Mouse (Mus musculus) skeletal muscle tissue, postnatal 0 days (tissue): Measurements from ENCODE around the gene Zfp82. TPM values are rescaled to one million over a fixed set of nuclear protein-coding genes. Genes with fewer than 3 reads are reported as not detected.

ENCODE experiments used
- microRNA-seq, 2 experiments: library from miRNA; unstranded; fragments of <30 nt; microRNA quantifications; one replicate each; pipeline ENCODE4; 2016
- polyA plus RNA-seq: library from polyadenylated mRNA; unstranded; fragments of >200 nt; fragmentation: Nextera tagmentation; extraction: Ambion mirVana; gene quantifications from 2 replicates; pipeline ENCODE4 v1.2.1, GENCODE M21; 2015

The Zfp82 gene
- 4.1 and 5.1 TPM in 2 replicates for polyA plus RNA-seq

DNA sequence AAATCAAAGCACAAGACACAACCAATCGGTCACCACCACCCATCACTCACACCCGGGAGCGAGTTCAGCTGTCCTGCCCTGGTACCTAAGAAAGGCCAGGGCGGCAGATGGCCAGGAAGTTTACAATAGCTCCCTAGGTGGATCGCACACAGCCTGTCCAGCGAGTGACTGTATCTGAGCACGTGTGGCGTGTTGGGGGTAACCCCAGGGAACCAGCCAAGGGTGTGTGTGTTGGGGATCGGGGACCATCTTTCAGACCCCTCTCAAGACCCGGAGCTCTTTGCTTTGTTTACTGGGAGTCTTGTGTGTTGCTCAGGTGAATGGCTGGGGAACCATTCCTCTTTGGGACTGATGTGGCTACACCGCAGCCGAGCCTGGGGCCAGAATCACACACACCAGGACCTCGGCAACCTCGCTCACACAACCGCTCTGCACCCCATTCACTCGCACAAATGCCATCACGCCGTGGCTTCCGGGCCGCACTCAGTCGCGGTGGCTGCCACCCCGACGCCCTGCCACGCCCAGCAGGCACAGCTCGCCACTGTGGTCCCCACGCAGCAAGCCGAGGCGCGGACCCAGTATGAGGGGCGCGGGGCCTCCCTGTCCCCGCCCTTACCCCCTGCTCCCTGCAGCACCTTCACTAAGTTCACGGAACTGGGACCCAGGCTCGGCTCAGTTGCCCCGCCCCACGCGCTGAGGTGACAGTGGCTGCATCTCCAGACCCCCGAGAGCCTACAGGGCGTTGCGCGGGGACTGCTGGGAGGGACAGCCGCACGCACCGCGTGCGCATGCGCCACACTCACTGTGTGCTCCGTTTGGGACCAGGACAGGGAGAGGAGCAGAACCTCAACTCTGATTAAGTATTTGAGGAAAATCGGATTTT is at the start of gene Zfp82:
Zfp82 (minus strand) TSS at position 755 of the 883 bp plus-strand sequence.

GRCm38 (mm10) chr7:30121308-30122187 is 48.8 kb upstream of the Zfp82 start, which contains the start of gene Zfp382:
Gene Zfp382 (plus strand): TSS chr7:30121942.

DNA sequence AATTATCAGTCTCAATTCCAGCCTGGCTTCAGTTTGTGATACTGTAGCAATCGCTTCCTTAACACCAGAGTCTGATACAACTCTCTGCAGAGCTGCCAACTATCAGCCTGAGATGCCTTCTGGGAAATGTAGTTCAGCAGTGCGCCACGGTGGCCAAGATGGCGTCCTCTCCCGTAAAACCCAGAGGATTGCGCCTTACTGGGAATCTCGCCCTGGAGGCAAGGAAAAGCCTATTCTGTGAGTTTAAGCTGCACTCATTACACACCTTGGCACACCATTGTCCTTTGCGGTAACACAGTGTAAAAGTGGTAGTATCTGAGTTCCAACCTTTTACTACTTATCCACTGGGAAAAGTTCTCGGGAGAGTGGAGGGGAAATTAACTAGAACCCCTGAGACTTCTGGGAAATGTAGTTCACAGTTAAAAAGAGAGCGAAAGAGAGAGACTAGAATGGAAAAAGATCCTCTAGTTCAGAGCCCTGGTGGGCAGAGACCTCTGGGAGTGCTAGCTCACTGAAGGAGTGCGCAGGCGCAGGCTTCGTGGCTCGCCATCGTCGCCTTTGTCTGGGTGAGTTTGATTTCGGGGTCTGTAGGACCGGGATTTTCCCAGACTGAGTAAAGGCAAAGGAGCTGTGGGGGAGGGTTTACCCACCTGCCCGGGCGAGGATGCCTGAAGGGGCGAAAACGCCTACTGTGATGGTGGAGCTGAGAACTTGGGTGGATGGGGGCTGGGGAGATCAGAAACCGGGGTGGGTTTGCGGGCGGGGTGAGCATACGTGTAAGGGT is 22.1 kb upstream of the Zfp82 start, which contains the start of gene Zfp260:
Zfp260 (plus strand) TSS at position 132 of the 784 bp plus-strand sequence.

GRCm38 (mm10) chr7:30090092-30090969 is 17.6 kb upstream of the Zfp82 start, which contains the start of the genes Gm26920 and Zfp566:
Gene Gm26920 (minus strand): TSS chr7:30090410.
Gene Zfp566 (minus strand): TSS chr7:30090527.

GRCm38 (mm10) chr7:30050882-30051548 is 21.7 kb downstream of the Zfp82 start, which contains the start of gene Zfp14:
Gene Zfp14 (minus strand): TSS chr7:30051380.

Small RNA genes within 50 kb of the gene (microRNA-seq; reads per million reads assigned to microRNA genes)
- gene Gm23368 = 0 reads per million in 2 experiments

Other genes with a start within 250 kb of the Zfp82 start
- gene Zfp940, start 219.2 kb downstream of the Zfp82 start, polyA plus RNA-seq = 0.67 and 0.78 TPM in 2 replicates
- 3.1 and 3.4 TPM in 2 replicates for gene Zfp420, start 212.9 kb downstream of the Zfp82 start, polyA plus RNA-seq
- 4.8 and 6.9 TPM in 2 replicates for gene Zfp27, start 166.3 kb downstream of the Zfp82 start, polyA plus RNA-seq
- gene Zfp383, start 164.7 kb downstream of the Zfp82 start, polyA plus RNA-seq = 4.1 and 5.6 TPM in 2 replicates
- gene Zfp74, start 118.8 kb downstream of the Zfp82 start, polyA plus RNA-seq = 4.9 and 5.2 TPM in 2 replicates
- 31.5 and 37.1 TPM in 2 replicates for gene Zfp568, start 88.9 kb downstream of the Zfp82 start, polyA plus RNA-seq
- gene Zfp14, start 21.5 kb downstream of the Zfp82 start, polyA plus RNA-seq = 1.8 and 2.2 TPM in 2 replicates
- 0.23 TPM in 1 of 2 replicates, not detected in the other for gene Gm26920, start 17.5 kb upstream of the Zfp82 start, polyA plus RNA-seq
- 5.4 TPM in 2 replicates for gene Zfp566, start 17.6 kb upstream of the Zfp82 start, polyA plus RNA-seq
- 51.2 and 53.2 TPM in 2 replicates for gene Zfp260, start 21.9 kb upstream of the Zfp82 start, polyA plus RNA-seq
- gene Zfp382, start 49.0 kb upstream of the Zfp82 start, polyA plus RNA-seq = 3.3 and 3.8 TPM in 2 replicates
- 5.1 and 6.2 TPM in 2 replicates for gene Zfp146, start 96.8 kb upstream of the Zfp82 start, polyA plus RNA-seq
- 300 and 438 TPM in 2 replicates for gene Cox7a1, start 111.2 kb upstream of the Zfp82 start, polyA plus RNA-seq
- 81.5 and 93.6 TPM in 2 replicates for gene Capns1, start 125.9 kb upstream of the Zfp82 start, polyA plus RNA-seq
- gene Polr2i, start 159.0 kb upstream of the Zfp82 start, polyA plus RNA-seq = 125 and 135 TPM in 2 replicates
- 84.9 and 101 TPM in 2 replicates for gene Tbcb, start 159.4 kb upstream of the Zfp82 start, polyA plus RNA-seq
- 1.5 and 1.8 TPM in 2 replicates for gene Ovol3, start 162.8 kb upstream of the Zfp82 start, polyA plus RNA-seq
- 0.44 and 0.58 TPM in 2 replicates for gene Thap8, start 207.2 kb upstream of the Zfp82 start, polyA plus RNA-seq
- 2.5 and 3.6 TPM in 2 replicates for gene Wdr62, start 207.5 kb upstream of the Zfp82 start, polyA plus RNA-seq
- 10.4 and 11.7 TPM in 2 replicates for gene Clip3, start 218.8 kb upstream of the Zfp82 start, polyA plus RNA-seq
- gene Alkbh6, start 235.8 kb upstream of the Zfp82 start, polyA plus RNA-seq = 47.9 and 48.6 TPM in 2 replicates
- gene Syne4, start 241.9 kb upstream of the Zfp82 start, polyA plus RNA-seq = 4.4 and 5.0 TPM in 2 replicates
- gene E130208F15Rik, start 248.8 kb upstream of the Zfp82 start, polyA plus RNA-seq = 1.6 TPM in 1 of 2 replicates, not detected in the other